18 mouse cellular contexts compared by ENCODE assay signal in the genomic region with DNA sequence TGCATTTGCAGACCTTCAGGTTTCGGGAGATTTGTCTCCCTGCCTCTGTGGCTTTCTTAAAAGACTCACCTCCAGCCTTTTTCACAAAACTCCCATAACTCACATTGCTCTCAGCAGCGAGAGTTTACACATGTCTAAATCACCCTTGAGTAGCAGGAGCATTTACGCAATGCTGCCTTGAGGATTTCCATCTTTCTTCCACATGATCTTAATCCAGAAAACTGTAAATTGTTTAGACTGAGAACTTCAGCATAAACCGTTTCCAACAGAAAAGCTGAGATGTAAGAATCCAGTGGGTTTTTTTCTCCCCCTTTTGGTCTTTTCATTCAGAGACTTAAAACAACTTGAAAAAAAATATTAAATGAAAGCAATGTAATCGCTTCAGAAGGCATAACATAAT.
DNase-seq lines count a peak whose midpoint lies in the region; ATAC-seq and TF ChIP-seq lines count a peak whose summit lies in the region.
"Had no signal": no experiment of that assay in that cellular context is flagged by ENCODE, and none has a peak within 500 bp of the region (broad histone marks: within the 10 kb centered on the region; RNA-seq: fewer than 3 reads in every experiment).

No protein-coding gene starts in this region.

- peak overlapping the region; percentile 66 for H3K27ac ChIP-seq in kidney, embryonic 16.5 days (ENCODE audit: low read length)
- H3K27ac ChIP-seq in lung, postnatal 0 days (ENCODE audit: low read length): no peak overlapping the region
- H3K27ac ChIP-seq in limb, embryonic 15.5 days: peak overlapping the region; percentile 54; the same call in 1 of the 2 replicates
- H3K27ac ChIP-seq: hindbrain, embryonic 15.5 days; limb, embryonic 13.5 days; liver, embryonic 14.5 days had no signal

- peaks cover 47% of the 10 kb centered on the region for H3K4me1 ChIP-seq in kidney, embryonic 16.5 days (ENCODE audit: insufficient read depth, low read length)
- peaks cover 16% of the 10 kb centered on the region; the same call in 1 of the 2 replicates for H3K4me1 ChIP-seq in lung, postnatal 0 days (ENCODE audit: insufficient read depth, low read depth, low read length)
- peaks cover 23% of the 10 kb centered on the region for H3K4me1 ChIP-seq in limb, embryonic 15.5 days

- DNase-seq in kidney, postnatal 14 days: no peak
- DNase-seq in lung, postnatal 0 days (ENCODE audit: low spot score): peak; percentile 43
- DNase-seq in lung, postnatal 10 days: no peak
- DNase-seq in embryo, embryonic 9.5 days (ENCODE audit: extremely low spot score): no peak
- DNase-seq in ovary, postnatal 10 days (ENCODE audit: low spot score): no peak
- DNase-seq: adrenal gland, postnatal 10 days; cerebellum, adult 2 months; cerebellum, postnatal 25 days; layer of hippocampus, postnatal 36 days; lung, postnatal 4 days; midbrain, embryonic 14.5 days; right cerebral cortex, postnatal 14 days had no signal

- no peaks in the 10 kb centered on the region for H3K27me3 ChIP-seq in kidney, embryonic 16.5 days (ENCODE audit: insufficient read depth, low read length)
- H3K27me3 ChIP-seq in lung, postnatal 0 days (replicated peaks; ENCODE audit: insufficient read depth, low read length): no peaks in the 10 kb centered on the region
- no peaks in the 10 kb centered on the region for H3K27me3 ChIP-seq in limb, embryonic 15.5 days
- H3K27me3 ChIP-seq: hindbrain, embryonic 15.5 days; limb, embryonic 13.5 days had no signal

- no peak for TF ChIP-seq CTCF in lung, postnatal 0 days (IDR thresholded peaks at IDR 0.05)

- H3K9me3 ChIP-seq in kidney, embryonic 16.5 days (ENCODE audit: low read length): no peaks in the 10 kb centered on the region; the same call in 1 of the 2 replicates
- no peaks in the 10 kb centered on the region for H3K9me3 ChIP-seq in lung, postnatal 0 days (ENCODE audit: low read length)
- H3K9me3 ChIP-seq in limb, embryonic 15.5 days: no peaks in the 10 kb centered on the region
- H3K9me3 ChIP-seq: hindbrain, embryonic 15.5 days; limb, embryonic 13.5 days had no signal

- TF ChIP-seq EP300 in lung, postnatal 0 days (IDR thresholded peaks at IDR 0.05): no peak

- no peak for ATAC-seq in kidney, embryonic 16.5 days (ENCODE audit: low FRiP score, low TSS enrichment)
- ATAC-seq in lung, postnatal 0 days: no peak
- ATAC-seq in limb, embryonic 15.5 days (ENCODE audit: insufficient number of reproducible peaks, low FRiP score, low TSS enrichment, low read depth): no peak
- ATAC-seq: activated CD4-positive, CD25-positive, alpha-beta regulatory T cell, adult 4 months had no signal

- no peak overlapping the region for H3K4me2 ChIP-seq in kidney, embryonic 16.5 days (replicated peaks; ENCODE audit: low read depth, low read length)
- H3K4me2 ChIP-seq in lung, postnatal 0 days (replicated peaks; ENCODE audit: low read depth, low read length): no peak overlapping the region
- H3K4me2 ChIP-seq in limb, embryonic 15.5 days: no peak overlapping the region
- H3K4me2 ChIP-seq: hindbrain, embryonic 15.5 days; limb, embryonic 13.5 days had no signal

- no peak overlapping the region for H3K4me3 ChIP-seq in kidney, embryonic 16.5 days (ENCODE audit: low read length)
- H3K4me3 ChIP-seq in lung, postnatal 0 days (ENCODE audit: low read depth, low read length): no peak overlapping the region
- no peak overlapping the region for H3K4me3 ChIP-seq in limb, embryonic 15.5 days
- H3K4me3 ChIP-seq: hindbrain, embryonic 15.5 days; limb, embryonic 13.5 days had no signal

- 42% methylated on average over 5 of the region's 5 CpGs for WGBS in kidney, embryonic 16.5 days
- 35% methylated on average over 5 of the region's 5 CpGs for WGBS in lung, postnatal 0 days
- WGBS in limb, embryonic 15.5 days: 40% methylated on average over 5 of the region's 5 CpGs

- no peaks in the 10 kb centered on the region for H3K36me3 ChIP-seq in kidney, embryonic 16.5 days (ENCODE audit: insufficient read depth, low read length)
- H3K36me3 ChIP-seq in lung, postnatal 0 days (ENCODE audit: insufficient read depth, low read length): no peaks in the 10 kb centered on the region
- no peaks in the 10 kb centered on the region for H3K36me3 ChIP-seq in limb, embryonic 15.5 days
- H3K36me3 ChIP-seq: hindbrain, embryonic 15.5 days; limb, embryonic 13.5 days had no signal

- no peak overlapping the region for H3K9ac ChIP-seq in kidney, embryonic 16.5 days (replicated peaks; ENCODE audit: low read length)
- H3K9ac ChIP-seq in lung, postnatal 0 days (replicated peaks; ENCODE audit: low read depth): no peak overlapping the region
- no peak overlapping the region for H3K9ac ChIP-seq in limb, embryonic 15.5 days
- H3K9ac ChIP-seq: hindbrain, embryonic 15.5 days; limb, embryonic 13.5 days; liver, embryonic 14.5 days had no signal
